Mouse (Mus musculus) mouse trophoblast stem cell (cell line): ENCODE results near the gene Prkca.

Source experiments
- in situ Hi-C, 2 experiments: fragments of 300-500 bp; cut with MseI, MboI; formaldehyde crosslinking; loops; 2 replicates in 1 of 2; 3 replicates in 1 of 2; pipeline ENCODE4 v1.15.1; 2025

Prkca gene

DNA sequence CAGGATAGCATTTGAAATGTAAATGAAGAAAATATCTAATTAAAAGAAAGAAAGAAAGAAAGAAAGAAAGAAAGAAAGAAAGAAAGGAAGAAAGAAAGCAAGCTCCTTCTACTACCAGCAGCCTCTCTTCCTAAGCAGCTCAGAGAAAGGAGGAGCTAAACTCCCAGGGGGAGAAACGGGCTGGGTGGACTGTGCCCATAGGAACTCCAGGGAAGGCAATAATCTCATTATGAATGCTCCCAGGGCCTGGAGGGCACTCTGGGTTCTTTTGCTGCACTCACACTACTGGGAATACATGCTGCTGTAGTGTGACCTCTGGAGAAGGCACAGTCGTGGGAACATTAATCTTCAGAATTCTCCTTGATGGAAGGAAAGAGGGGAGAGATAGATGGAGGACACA lies 107.5 kb downstream of the Prkca start:
- in situ Hi-C loops, result no loop called here

DNA sequence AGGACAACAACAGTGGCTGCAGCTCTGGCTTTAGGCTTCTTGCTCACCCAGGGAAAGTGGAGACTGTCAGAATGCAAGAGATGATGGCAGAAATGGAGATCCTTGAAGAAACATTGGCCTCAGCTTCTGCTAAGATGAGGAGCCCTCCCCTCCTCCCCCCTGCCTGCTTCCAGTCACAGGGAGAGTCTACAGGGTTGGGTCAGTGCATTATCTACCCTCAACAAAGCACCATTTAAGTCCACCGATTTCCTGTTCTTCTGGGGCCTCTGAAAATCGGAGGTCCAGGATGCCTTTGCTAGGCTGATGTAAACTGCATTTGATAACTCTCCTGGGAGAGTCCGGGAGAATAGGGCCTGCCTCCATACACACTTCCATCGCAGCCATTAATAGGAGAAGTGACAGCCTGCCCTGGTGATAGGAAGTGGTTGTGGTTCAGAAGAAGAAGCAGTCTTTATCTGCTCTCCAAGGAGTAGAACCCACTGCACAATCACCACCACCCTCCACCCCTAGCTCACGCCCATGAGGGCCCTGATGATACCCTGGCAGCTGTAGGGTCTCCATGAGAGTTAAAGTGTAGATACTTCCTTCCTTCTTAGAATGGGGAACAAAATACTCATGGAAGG lies 108.5 kb downstream of the Prkca start:
- in situ Hi-C loops, result no loop called here

DNA sequence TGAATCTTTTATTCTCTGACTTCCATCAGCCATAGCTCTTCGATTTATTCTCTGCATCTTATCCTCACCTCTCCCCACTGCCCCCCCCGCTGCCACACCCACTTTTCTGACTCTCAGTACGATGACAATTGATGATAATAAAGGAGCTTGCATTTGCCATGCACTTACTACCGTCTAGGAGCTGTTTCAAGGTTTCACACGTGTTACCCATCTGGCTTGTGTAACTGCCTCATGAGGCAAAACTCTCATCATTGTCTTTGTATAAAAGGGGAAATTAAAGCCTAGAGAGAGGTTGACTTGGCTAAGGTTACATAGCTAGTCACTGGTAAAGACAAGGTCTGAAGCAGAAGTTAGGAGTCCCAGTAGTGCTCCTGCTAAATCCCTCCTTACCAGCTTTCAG lies 110.7 kb downstream of the Prkca start:
- in situ Hi-C loops, result no loop called here

DNA sequence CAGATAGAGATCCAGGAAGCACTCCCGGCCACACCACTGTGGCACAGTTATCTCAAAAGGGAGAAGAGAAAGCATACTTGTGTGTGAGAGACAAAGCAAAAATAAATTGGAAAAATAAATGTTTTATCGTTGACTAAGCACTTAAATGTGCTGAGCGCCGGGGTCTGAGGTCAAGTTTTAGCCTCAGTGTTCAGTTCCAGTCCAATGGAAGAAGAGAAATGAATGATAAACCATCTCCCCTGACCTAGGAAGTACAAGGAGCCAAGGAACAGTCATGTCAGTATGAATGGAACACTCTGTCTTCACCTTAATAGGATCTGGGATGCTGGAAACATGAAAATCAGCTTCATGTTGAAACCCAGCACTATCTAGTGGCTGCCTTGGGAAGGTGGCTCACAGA lies 113.6 kb downstream of the Prkca start:
- in situ Hi-C loops, result no loop called here

DNA sequence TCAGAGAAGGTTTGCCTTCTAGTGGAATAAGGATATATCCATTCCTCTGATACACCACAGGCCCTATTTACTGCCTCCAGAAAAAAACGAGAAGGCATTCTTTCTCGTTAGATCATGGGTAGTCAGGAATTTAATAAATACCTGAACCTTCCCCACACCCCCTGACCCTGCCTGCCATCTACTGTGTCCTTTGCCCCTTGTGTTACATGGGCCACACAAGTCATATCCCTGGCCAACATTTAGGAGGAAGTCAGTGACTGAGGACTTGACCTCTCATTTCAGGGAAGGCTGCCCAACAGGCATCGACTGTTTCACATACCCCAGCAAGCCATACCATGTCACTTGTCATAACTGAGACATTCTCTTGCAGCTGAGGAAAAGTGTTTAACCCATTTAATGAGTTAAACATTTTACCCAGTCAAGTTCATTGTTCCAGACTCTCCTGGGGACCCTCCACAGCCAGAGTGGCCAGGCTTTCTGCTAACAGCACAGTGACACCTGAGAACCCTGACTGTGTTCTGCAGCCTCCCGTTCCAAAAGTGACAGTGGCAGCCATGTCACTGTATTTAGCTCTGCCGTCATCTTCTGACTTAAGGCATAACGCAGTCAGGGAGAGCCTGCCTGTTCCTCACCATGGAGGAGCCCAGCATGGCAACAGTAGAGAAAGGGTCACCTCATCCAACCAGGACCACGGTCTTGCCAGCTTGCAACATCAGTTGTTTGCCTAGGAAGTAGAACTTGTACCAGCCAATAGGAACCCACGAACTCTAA lies 114.4 kb downstream of the Prkca start:
- in situ Hi-C loops, result no loop called here

- in situ Hi-C loops, result no loop called here
Measured at GRCm38 (mm10) chr11:108228497-108228896, 115.2 kb downstream of the Prkca start.

GRCm38 (mm10) chr11:108226248-108226647 lies 117.5 kb downstream of the Prkca start:
- in situ Hi-C loops, result no loop called here

DNA sequence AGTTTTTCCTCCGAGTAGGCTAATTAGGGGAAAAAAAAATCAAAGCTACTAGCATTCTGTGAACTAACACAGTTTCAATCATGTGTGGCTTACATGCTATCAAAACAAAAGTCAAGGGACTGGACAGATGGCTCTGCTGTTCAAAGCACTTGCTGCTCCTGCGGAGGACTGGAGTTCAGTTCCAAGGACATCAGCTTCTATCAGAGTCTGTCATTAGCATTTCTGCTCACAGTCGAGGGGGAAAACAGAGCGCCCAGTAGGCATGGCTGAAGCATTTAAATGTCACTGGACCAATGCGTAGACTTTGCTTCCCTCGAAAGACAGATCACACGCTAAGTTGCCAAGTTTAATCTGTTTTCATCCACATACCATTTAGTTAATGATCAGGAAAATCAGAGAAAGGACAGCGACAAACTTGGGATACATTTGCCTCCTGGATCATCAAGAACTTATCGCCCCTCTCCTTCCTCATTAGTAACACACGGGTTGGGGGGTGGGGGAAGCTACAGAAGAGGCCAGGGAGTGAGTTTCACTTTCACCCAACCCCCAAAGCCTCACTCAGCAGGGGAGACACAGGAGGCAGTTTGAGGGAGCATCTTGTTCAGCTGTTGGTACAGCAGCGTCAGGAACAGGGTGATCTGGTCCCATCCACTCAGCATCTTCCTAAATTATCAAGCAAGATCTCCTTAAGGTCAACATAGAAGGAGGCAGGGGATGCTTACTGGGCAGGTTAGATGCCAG lies 119.3 kb downstream of the Prkca start:
- in situ Hi-C loops, result no loop called here

DNA sequence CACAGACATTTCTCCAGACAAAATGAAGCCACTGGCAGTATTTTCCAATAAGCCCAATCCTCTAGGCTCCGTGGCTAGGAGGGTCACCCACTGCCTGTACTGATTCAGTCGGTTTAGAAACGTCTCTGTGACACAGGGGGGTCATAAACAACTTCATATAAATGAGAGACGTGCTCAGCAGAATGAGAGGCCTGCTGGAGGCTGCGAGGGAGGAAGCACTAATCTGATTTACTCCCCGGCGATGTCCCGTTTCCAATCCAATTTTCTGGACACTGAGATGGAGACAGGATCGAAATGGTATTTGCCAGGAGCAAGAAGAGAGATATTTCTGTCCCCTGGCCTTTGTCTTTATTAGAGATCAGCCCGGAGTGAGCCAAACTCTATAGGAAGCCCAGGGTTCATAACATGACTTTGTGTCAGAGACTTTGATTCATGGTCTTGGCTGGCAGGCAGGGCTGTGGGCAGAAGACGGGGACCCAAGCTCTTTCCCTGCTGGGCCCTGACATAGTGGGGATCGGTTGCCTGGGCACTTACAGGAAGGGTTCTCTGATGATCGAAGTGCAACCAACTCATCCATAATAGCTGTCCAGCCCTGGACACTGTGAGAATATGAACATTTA lies 120.0 kb downstream of the Prkca start:
- in situ Hi-C loops, result no loop called here

- in situ Hi-C loops, result no loop called here
Measured at GRCm38 (mm10) chr11:108223154-108223553, 120.6 kb downstream of the Prkca start.

GRCm38 (mm10) chr11:108222616-108223015 lies 121.1 kb downstream of the Prkca start:
- in situ Hi-C loops, result no loop called here

GRCm38 (mm10) chr11:108222026-108222425 lies 121.7 kb downstream of the Prkca start:
- in situ Hi-C loops, result no loop called here

GRCm38 (mm10) chr11:108221124-108221835 lies 122.4 kb downstream of the Prkca start:
- in situ Hi-C loops, result no loop called here

- in situ Hi-C loops, result no loop called here
Measured at GRCm38 (mm10) chr11:108220605-108221004, 123.1 kb downstream of the Prkca start.

- in situ Hi-C loops, result no loop called here
Measured at GRCm38 (mm10) chr11:108217043-108217442, 126.7 kb downstream of the Prkca start.

DNA sequence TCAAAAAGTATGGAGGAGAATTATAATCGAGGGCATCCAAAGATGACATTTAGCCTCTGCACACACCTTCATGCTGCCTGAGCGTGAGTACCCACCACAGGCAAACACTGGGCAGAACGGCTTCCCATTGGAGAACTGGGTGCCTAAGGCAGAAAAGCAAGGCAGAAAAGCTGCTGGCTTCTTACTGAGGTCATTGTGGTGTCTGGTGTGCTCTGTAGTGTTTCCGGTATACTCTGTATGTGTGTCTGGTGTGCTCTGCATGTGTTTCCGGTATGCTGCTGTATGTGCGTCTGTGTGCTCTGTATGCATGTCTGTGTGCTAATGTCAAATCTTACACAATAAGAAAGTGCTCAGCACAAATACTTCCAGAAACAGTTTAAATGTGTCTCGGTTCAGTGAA lies 127.7 kb downstream of the Prkca start:
- in situ Hi-C loops, result no loop called here

DNA sequence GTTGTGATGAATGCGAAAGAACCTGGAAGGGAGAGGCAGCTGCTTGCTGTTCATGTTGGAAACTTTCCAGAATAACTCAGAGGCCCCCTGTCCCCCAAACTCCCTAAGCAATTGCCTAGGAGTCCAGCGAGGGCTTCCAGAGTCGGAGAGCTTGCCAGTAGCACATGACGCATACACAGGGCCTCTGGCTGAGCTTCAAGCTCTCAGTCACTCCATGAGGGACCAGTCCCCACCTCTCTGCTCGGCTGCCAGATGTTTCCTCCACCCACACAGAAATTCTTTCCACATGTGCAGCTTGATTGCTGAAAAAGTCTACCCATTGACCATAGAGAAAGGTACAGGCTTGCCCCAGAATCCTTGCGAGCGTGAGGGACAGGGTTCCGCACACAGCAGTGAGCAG lies 128.3 kb downstream of the Prkca start:
- in situ Hi-C loops, result no loop called here

GRCm38 (mm10) chr11:108214521-108215223 lies 129.1 kb downstream of the Prkca start:
- in situ Hi-C loops, result no loop called here

DNA sequence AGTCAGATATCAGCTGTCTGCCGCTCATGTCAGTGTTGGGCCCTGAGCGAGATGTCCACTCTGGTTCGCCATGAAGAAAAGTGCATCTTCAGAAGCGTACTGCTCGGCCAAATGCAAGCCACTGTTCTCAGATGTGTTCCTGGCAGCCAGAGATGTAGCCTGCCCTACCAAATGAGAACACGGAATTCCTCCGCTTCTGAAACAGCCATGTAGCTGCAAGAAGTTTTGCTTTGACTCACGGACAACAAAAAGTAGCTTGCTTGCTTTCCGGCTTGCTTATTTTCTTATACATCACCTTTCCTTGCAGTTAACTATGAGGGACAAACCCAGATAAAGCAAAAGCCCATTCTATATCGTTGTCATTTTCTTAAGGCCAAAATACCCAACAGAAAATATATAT lies 129.9 kb downstream of the Prkca start:
- in situ Hi-C loops, result no loop called here

GRCm38 (mm10) chr11:108212638-108213037 lies 131.1 kb downstream of the Prkca start:
- in situ Hi-C loops, result no loop called here

DNA sequence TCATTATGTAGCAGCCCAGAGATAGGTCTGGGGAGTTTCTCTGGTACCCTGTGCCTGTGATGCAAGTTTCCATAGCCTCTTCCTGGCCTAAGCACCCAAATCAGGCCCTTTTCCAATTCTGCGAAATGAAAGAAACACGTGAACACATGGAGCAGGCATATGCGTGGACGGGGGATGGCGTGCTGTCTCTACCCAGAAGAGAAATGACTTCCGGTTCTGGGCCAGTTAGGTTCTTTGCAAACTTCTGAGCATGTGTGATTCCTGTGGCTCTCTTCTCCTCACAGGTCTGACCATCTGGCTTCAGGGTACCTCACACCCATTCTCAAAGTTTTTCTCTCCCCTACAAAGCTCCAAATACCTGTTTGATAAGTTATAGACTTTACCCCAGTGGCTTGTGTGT lies 131.7 kb downstream of the Prkca start:
- in situ Hi-C loops, result no loop called here
